Mouse (Mus musculus) testis, adult 2 months (tissue): ENCODE measurements at regions not wholly inside any gene's neighbourhood (a gene's known extent, or its start where the extent isn't known, plus 50 kb on each side); places are given as distances from the start of the nearest gene placed in this dataset.

Source experiments
- CTCF ChIP-seq: fragments of 200-500 bp; IDR thresholded peaks from 2 replicates; pipeline ENCODE4 v1.5.1; 2012; ENCODE audit warnings: low read depth, mild to moderate bottlenecking, inconsistent platforms, low read length, moderate library complexity; ENCODE audit not compliant: control insufficient read depth, insufficient read depth, insufficient replicate concordance
- POLR2A ChIP-seq: fragments of 200-500 bp; IDR thresholded peaks from 2 replicates; pipeline ENCODE4 v1.6.1; 2012; ENCODE audit warnings: low read depth, mild to moderate bottlenecking, inconsistent platforms, low read length, moderate library complexity; ENCODE audit not compliant: control insufficient read depth

- TF ChIP-seq CTCF (no peak), POLR2A (no peak)
Measured at GRCm38 (mm10) chr13:43995623-43996022, 211.0 kb downstream of the Cd83 start.
